Mouse (Mus musculus) CH12.LX (cell line): ENCODE measurements around the gene Olfr877.

Source experiments
- EP300 ChIP-seq: IDR thresholded peaks from 2 replicates; pipeline ENCODE4 v1.6.1; 2011; ENCODE audit warnings: low read length, improper control_type of control experiment
- MAFK ChIP-seq: IDR thresholded peaks from 2 replicates; pipeline ENCODE4 v1.6.1; 2011; ENCODE audit warnings: low read length, improper control_type of control experiment; ENCODE audit not compliant: insufficient replicate concordance
- NELFE ChIP-seq: IDR thresholded peaks from 2 replicates; pipeline ENCODE4 v1.6.1; 2011; ENCODE audit warnings: low read depth, low read length, improper control_type of control experiment
- NRF1 ChIP-seq: IDR thresholded peaks from 2 replicates; pipeline ENCODE4 v1.6.1; 2014; ENCODE audit warnings: low read depth, mild to moderate bottlenecking, inconsistent platforms, low read length, improper control_type of control experiment, moderate library complexity
- ZKSCAN1 ChIP-seq: IDR thresholded peaks from 2 replicates; pipeline ENCODE4 v1.6.1; 2012; ENCODE audit warnings: low read depth, inconsistent platforms, low read length, improper control_type of control experiment, borderline replicate concordance

DNA sequence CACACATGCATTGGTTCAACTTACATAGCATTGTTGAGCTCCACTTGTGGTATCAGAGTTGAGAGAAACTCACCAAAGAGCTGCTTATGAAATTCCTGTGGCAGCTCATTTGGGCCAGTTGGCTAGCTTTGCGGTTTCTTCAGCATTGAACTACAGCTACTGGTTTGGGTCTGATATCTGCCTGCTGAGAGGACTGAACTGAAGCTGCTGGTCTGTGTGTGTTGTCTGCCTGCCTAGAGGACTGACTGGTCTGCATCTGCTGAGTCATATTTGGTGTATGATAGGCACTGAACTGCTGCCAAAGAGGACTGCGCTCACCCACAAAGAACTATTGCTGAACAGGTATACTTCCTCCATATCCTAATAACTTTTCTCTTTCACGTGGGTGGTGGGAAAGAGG lies 45.6 kb upstream of the Olfr877 start:
- TF ChIP-seq NRF1 (no peak), MAFK (no peak), EP300 (no peak), ZKSCAN1 (no peak), NELFE (no peak)
